Mouse (Mus musculus): ENCODE results near the gene Mfsd12. TPM values are rescaled to one million over a fixed set of nuclear protein-coding genes. Genes with fewer than 3 reads are reported as not detected.

Mfsd12 gene
- total and polyA plus RNA-seq, 3 experiments = 22.5 to 29.0 TPM; not detected in 1

GRCm38 (mm10) chr10:81356991-81357844, at the start of gene Mfsd12 (continued):
- TF ChIP-seq ZNF384 (IDR thresholded peaks at IDR 0.05; ENCODE audit: low read depth, low read length) = no peak
- no peak for TF ChIP-seq GABPA (IDR thresholded peaks at IDR 0.05; ENCODE audit: low read depth, low read length)
- TF ChIP-seq TAL1 (IDR thresholded peaks at IDR 0.05; ENCODE audit: low read length) = no peak
- TF ChIP-seq E2F4 (IDR thresholded peaks at IDR 0.05; ENCODE audit: borderline replicate concordance, low read depth, low read length) = no peak

GRCm38 (mm10) chr10:81309571-81309970, 47.7 kb upstream of the Mfsd12 start:
- no peak for DNase-seq (ENCODE audit: low read depth, low spot score)
- H3K79me2 ChIP-seq (ENCODE audit: control insufficient read depth, insufficient read depth, low read length, poor library complexity) = no peaks in the 10 kb centered on the region
- H3K9ac ChIP-seq (ENCODE audit: control insufficient read depth, low read depth, low read length, poor library complexity, severe bottlenecking) = no peak overlapping the region
- no peaks in the 10 kb centered on the region for H3K4me1 ChIP-seq (ENCODE audit: control insufficient read depth in 1 of 2, insufficient read depth in 2 of 2, low read length in 2 of 2)
- H3K4me3 ChIP-seq (ENCODE audit: control insufficient read depth in 1 of 2, insufficient read depth in 1 of 2, low read depth in 2 of 2, low read length in 2 of 2) = no peak overlapping the region
- no peak for TF ChIP-seq MEF2A (IDR thresholded peaks at IDR 0.05; ENCODE audit: extremely low read depth, insufficient replicate concordance, low read depth, low read length, poor library complexity, severe bottlenecking)
- no peak for TF ChIP-seq SIN3A (IDR thresholded peaks at IDR 0.05; ENCODE audit: low read length)
- H3K27me3 ChIP-seq (ENCODE audit: control insufficient read depth in 1 of 2, insufficient read depth in 2 of 2, low read length in 2 of 2) = no peaks in the 10 kb centered on the region
- H3K9me3 ChIP-seq (replicated peaks; ENCODE audit: insufficient read depth, low read length) = no peaks in the 10 kb centered on the region
- no peak overlapping the region for H3K27ac ChIP-seq (ENCODE audit: control insufficient read depth, low read depth, low read length)
- peaks cover 0 to 4% of the 10 kb centered on the region in 2 experiments; a peak in 1 of 4 replicates for H3K36me3 ChIP-seq (ENCODE audit: control insufficient read depth in 1 of 2, insufficient read depth in 2 of 2, low read length in 2 of 2)

- H3K36me3 ChIP-seq (ENCODE audit: control insufficient read depth in 1 of 2, insufficient read depth in 2 of 2, low read length in 2 of 2) = peaks cover 0 to 2% of the 10 kb centered on the region in 2 experiments; a peak in 1 of 4 replicates
- no peaks in the 10 kb centered on the region for H3K27me3 ChIP-seq (ENCODE audit: control insufficient read depth in 1 of 2, insufficient read depth in 2 of 2, low read length in 2 of 2)
- H3K4me1 ChIP-seq (ENCODE audit: control insufficient read depth in 1 of 2, insufficient read depth in 2 of 2, low read length in 2 of 2) = peaks cover 0 to 2% of the 10 kb centered on the region in 2 experiments; a peak in 1 of 4 replicates
- no peaks in the 10 kb centered on the region for H3K79me2 ChIP-seq (ENCODE audit: control insufficient read depth, insufficient read depth, low read length, poor library complexity)
- TF ChIP-seq ZMIZ1 (IDR thresholded peaks at IDR 0.05; ENCODE audit: low read depth, low read length) (no peak), USF1 (IDR thresholded peaks at IDR 0.05; ENCODE audit: low read depth, low read length) (no peak), BHLHE40 (IDR thresholded peaks at IDR 0.05; ENCODE audit: borderline replicate concordance, low read depth, low read length) (no peak), MAZ (IDR thresholded peaks at IDR 0.05; ENCODE audit: low read depth, low read length) (no peak), JUND (IDR thresholded peaks at IDR 0.05; ENCODE audit: low read depth, low read length) (no peak), ELF1 (IDR thresholded peaks at IDR 0.05; ENCODE audit: low read depth, low read length) (no peak), MAX (IDR thresholded peaks at IDR 0.05; ENCODE audit: low read length) (no peak), TBP (IDR thresholded peaks at IDR 0.05; ENCODE audit: low read depth, low read length) (no peak), POLR2A (IDR thresholded peaks at IDR 0.05; ENCODE audit: control insufficient read depth in 1 of 2, insufficient read depth in 1 of 2, low read depth in 1 of 2, low read length in 2 of 2, poor library complexity in 1 of 2) (no peak), E2F4 (IDR thresholded peaks at IDR 0.05; ENCODE audit: borderline replicate concordance, low read depth, low read length) (no peak), SMC3 (IDR thresholded peaks at IDR 0.05; ENCODE audit: low read depth, low read length) (no peak), USF2 (IDR thresholded peaks at IDR 0.05; ENCODE audit: borderline replicate concordance in 1 of 2, insufficient read depth in 1 of 2, low read depth in 1 of 2, low read length in 2 of 2) (no peak), ZC3H11A (IDR thresholded peaks at IDR 0.05; ENCODE audit: low read depth, low read length) (no peak)
- DNase-seq (ENCODE audit: low read depth, low spot score) = no peak
- H3K4me3 ChIP-seq (ENCODE audit: control insufficient read depth in 1 of 2, insufficient read depth in 1 of 2, low read depth in 2 of 2, low read length in 2 of 2) = no peak overlapping the region
- H3K27ac ChIP-seq (ENCODE audit: control insufficient read depth, low read depth, low read length) = no peak overlapping the region
- no peak overlapping the region for H3K9ac ChIP-seq (ENCODE audit: control insufficient read depth, low read depth, low read length, poor library complexity, severe bottlenecking)
- no peaks in the 10 kb centered on the region for H3K9me3 ChIP-seq (replicated peaks; ENCODE audit: insufficient read depth, low read length)
Observed at GRCm38 (mm10) chr10:81313581-81313980, 43.7 kb upstream of the Mfsd12 start.

Measured in MEL (cell line).